Mouse (Mus musculus) MEL (cell line): Measurements from ENCODE around the gene Psmd9.

Source experiments
- CTCF ChIP-seq, 3 experiments: IDR thresholded peaks in 2 of 3; conservative IDR thresholded peaks in 1 of 3; 2 replicates each; pipeline ENCODE4 v1.5.1; 2011 to 2012; ENCODE audit warnings: low read length in 3 of 3, low read depth in 2 of 3, mild to moderate bottlenecking in 2 of 3, improper control_type of control experiment in 1 of 3, inconsistent platforms in 1 of 3, mixed read lengths in 1 of 3, moderate library complexity in 1 of 3; ENCODE audit not compliant: control insufficient read depth in 1 of 3, insufficient read depth in 1 of 3, poor library complexity in 1 of 3, severe bottlenecking in 1 of 3
- GABPA ChIP-seq: IDR thresholded peaks from 2 replicates; pipeline ENCODE4 v1.6.1; 2012; ENCODE audit warnings: low read depth, mild to moderate bottlenecking, inconsistent platforms, low read length, improper control_type of control experiment, moderate library complexity
- MAX ChIP-seq: IDR thresholded peaks from 2 replicates; pipeline ENCODE4 v1.6.1; 2011; ENCODE audit warnings: low read length, improper control_type of control experiment
- POLR2A ChIP-seq, 2 experiments: IDR thresholded peaks; 2 replicates each; pipeline ENCODE4 v1.6.1; 2011 to 2012; ENCODE audit warnings: low read length in 2 of 2, mild to moderate bottlenecking in 2 of 2, control low read depth in 1 of 2, improper control_type of control experiment in 1 of 2, low read depth in 1 of 2, moderate library complexity in 1 of 2; ENCODE audit not compliant: control insufficient read depth in 1 of 2, insufficient read depth in 1 of 2, poor library complexity in 1 of 2
- RCOR1 ChIP-seq: IDR thresholded peaks from 2 replicates; pipeline ENCODE4 v1.6.1; 2012; ENCODE audit warnings: low read depth, mild to moderate bottlenecking, inconsistent platforms, low read length, improper control_type of control experiment
- TAL1 ChIP-seq: IDR thresholded peaks from 2 replicates; pipeline ENCODE4 v1.6.1; 2012; ENCODE audit warnings: mild to moderate bottlenecking, inconsistent platforms, low read length, moderate library complexity, mixed read lengths
- ZNF384 ChIP-seq: IDR thresholded peaks from 2 replicates; pipeline ENCODE4 v1.6.1; 2012; ENCODE audit warnings: low read depth, mild to moderate bottlenecking, inconsistent platforms, low read length, improper control_type of control experiment

- TF ChIP-seq GABPA (no peak), ZNF384 (no peak), CTCF (IDR thresholded peaks at IDR 0.05 in 2 of 3, conservative IDR thresholded peaks at IDR 0.05 in 1 of 3; ENCODE audit: control insufficient read depth in 1 of 3, insufficient read depth in 1 of 3, low read depth in 2 of 3, low read length in 3 of 3, poor library complexity in 1 of 3, severe bottlenecking in 1 of 3) (peak; percentile 59 to 77 (median 75)), POLR2A (IDR thresholded peaks at IDR 0.05; ENCODE audit: control insufficient read depth in 1 of 2, insufficient read depth in 1 of 2, low read depth in 1 of 2, low read length in 2 of 2, poor library complexity in 1 of 2) (no peak), RCOR1 (no peak), MAX (no peak), TAL1 (no peak)
Observed at GRCm38 (mm10) chr5:123156763-123157162, 12.4 kb upstream of the Psmd9 start.
